Mouse (Mus musculus): ENCODE measurements around the gene Runx2. TPM values are rescaled to one million over a fixed set of nuclear protein-coding genes. Genes with fewer than 3 reads are reported as not detected.

Gene Runx2
- total and polyA plus RNA-seq, 3 experiments: not detected

DNA sequence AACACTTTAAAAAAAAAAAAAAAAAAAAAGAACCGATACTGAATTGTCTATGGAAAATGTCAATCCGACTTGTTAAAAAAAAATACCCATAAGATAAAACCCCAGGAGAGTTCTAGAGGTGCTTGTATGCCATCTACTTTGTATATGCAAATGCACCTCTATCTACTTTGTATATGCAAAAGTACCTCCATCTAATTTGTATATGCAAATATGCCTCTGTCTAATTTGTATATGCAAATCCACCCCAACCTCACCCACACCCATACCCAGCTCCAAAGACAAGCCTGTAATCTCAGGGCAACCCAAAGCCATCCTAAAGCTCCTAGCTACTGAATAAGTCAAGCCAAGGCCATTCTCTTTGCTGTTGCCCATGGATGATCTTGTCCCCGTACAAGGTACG is 203.1 kb downstream of the Runx2 start:
- no peak overlapping the region for H3K9ac ChIP-seq (ENCODE audit: control insufficient read depth, low read depth, low read length, poor library complexity, severe bottlenecking)
- no peaks in the 10 kb centered on the region for H3K79me2 ChIP-seq (ENCODE audit: control insufficient read depth, insufficient read depth, low read length, poor library complexity)
- H3K9me3 ChIP-seq (replicated peaks; ENCODE audit: insufficient read depth, low read length): no peaks in the 10 kb centered on the region
- no peak for DNase-seq (ENCODE audit: low read depth, low spot score)
- no peak overlapping the region for H3K27ac ChIP-seq (ENCODE audit: control insufficient read depth, low read depth, low read length)
- no peak overlapping the region for H3K4me3 ChIP-seq (ENCODE audit: control insufficient read depth in 1 of 2, insufficient read depth in 1 of 2, low read depth in 2 of 2, low read length in 2 of 2)
- H3K27me3 ChIP-seq (ENCODE audit: control insufficient read depth in 1 of 2, insufficient read depth in 2 of 2, low read length in 2 of 2): 0 out of 4 replicates have a peak, but pooled peaks cover 0 to 2% of the 10 kb centered on the region in 2 experiments
- H3K36me3 ChIP-seq (ENCODE audit: control insufficient read depth in 1 of 2, insufficient read depth in 2 of 2, low read length in 2 of 2): no peaks in the 10 kb centered on the region
- H3K4me1 ChIP-seq (ENCODE audit: control insufficient read depth in 1 of 2, insufficient read depth in 2 of 2, low read length in 2 of 2): no peaks in the 10 kb centered on the region
- TF ChIP-seq GATA1 (IDR thresholded peaks at IDR 0.05; ENCODE audit: low read depth, low read length): no peak
- no peak for TF ChIP-seq MEF2A (IDR thresholded peaks at IDR 0.05; ENCODE audit: extremely low read depth, insufficient replicate concordance, low read depth, low read length, poor library complexity, severe bottlenecking)
- no peak for TF ChIP-seq SMC3 (IDR thresholded peaks at IDR 0.05; ENCODE audit: low read depth, low read length)
- no peak for TF ChIP-seq ZNF384 (IDR thresholded peaks at IDR 0.05; ENCODE audit: low read depth, low read length)
- TF ChIP-seq NRF1 (IDR thresholded peaks at IDR 0.05; ENCODE audit: insufficient read depth, low read depth, low read length, poor library complexity, severe bottlenecking): no peak
- TF ChIP-seq ZC3H11A (IDR thresholded peaks at IDR 0.05; ENCODE audit: low read depth, low read length): no peak
- TF ChIP-seq CHD1 (IDR thresholded peaks at IDR 0.05; ENCODE audit: low read depth, low read length): no peak

- H3K4me1 ChIP-seq (ENCODE audit: control insufficient read depth in 1 of 2, insufficient read depth in 2 of 2, low read length in 2 of 2): no peaks in the 10 kb centered on the region
- no peak overlapping the region for H3K27ac ChIP-seq (ENCODE audit: control insufficient read depth, low read depth, low read length)
- 0 out of 4 replicates have a peak, but pooled peaks cover 0 to 2% of the 10 kb centered on the region in 2 experiments for H3K27me3 ChIP-seq (ENCODE audit: control insufficient read depth in 1 of 2, insufficient read depth in 2 of 2, low read length in 2 of 2)
- TF ChIP-seq UBTF (IDR thresholded peaks at IDR 0.05; ENCODE audit: borderline replicate concordance, insufficient read depth, low read depth, low read length): no peak
- no peak for TF ChIP-seq GATA1 (IDR thresholded peaks at IDR 0.05; ENCODE audit: low read depth, low read length)
- TF ChIP-seq CHD2 (IDR thresholded peaks at IDR 0.05; ENCODE audit: low read length): no peak
- no peak for TF ChIP-seq MXI1 (IDR thresholded peaks at IDR 0.05; ENCODE audit: low read depth, low read length)
- TF ChIP-seq TAL1 (IDR thresholded peaks at IDR 0.05; ENCODE audit: low read length): no peak
- no peak for TF ChIP-seq RAD21 (IDR thresholded peaks at IDR 0.05; ENCODE audit: low read depth, low read length)
- no peak for TF ChIP-seq GABPA (IDR thresholded peaks at IDR 0.05; ENCODE audit: low read depth, low read length)
- TF ChIP-seq NRF1 (IDR thresholded peaks at IDR 0.05; ENCODE audit: insufficient read depth, low read depth, low read length, poor library complexity, severe bottlenecking): no peak
- TF ChIP-seq NELFE (IDR thresholded peaks at IDR 0.05; ENCODE audit: low read depth, low read length): no peak
- H3K9ac ChIP-seq (ENCODE audit: control insufficient read depth, low read depth, low read length, poor library complexity, severe bottlenecking): no peak overlapping the region
- no peak overlapping the region for H3K4me3 ChIP-seq (ENCODE audit: control insufficient read depth in 1 of 2, insufficient read depth in 1 of 2, low read depth in 2 of 2, low read length in 2 of 2)
- no peak for DNase-seq (ENCODE audit: low read depth, low spot score)
- H3K79me2 ChIP-seq (ENCODE audit: control insufficient read depth, insufficient read depth, low read length, poor library complexity): no peaks in the 10 kb centered on the region
- no peaks in the 10 kb centered on the region for H3K36me3 ChIP-seq (ENCODE audit: control insufficient read depth in 1 of 2, insufficient read depth in 2 of 2, low read length in 2 of 2)
- no peaks in the 10 kb centered on the region for H3K9me3 ChIP-seq (replicated peaks; ENCODE audit: insufficient read depth, low read length)
Measured at GRCm38 (mm10) chr17:44610828-44611227, 203.8 kb downstream of the Runx2 start.
